Mouse (Mus musculus) retina, postnatal 1 day (tissue): ENCODE measurements around the gene Pik3cg.
A peak's percentile ranks its signal among the peaks of the same experiment; 100 is the strongest.

ENCODE experiments used
- DNase-seq: peaks from one replicate; pipeline ENCODE4 v3.0.0-alpha.2; 2012

Pik3cg gene

GRCm38 (mm10) chr12:32201070-32201585 is 7.3 kb downstream of the Pik3cg start:
- DNase-seq: no peak

- no peak for DNase-seq
These were observed 7.9 kb downstream of the Pik3cg start for GRCm38 (mm10) chr12:32200387-32201069.

GRCm38 (mm10) chr12:32199422-32199821 is 9.0 kb downstream of the Pik3cg start:
- no peak for DNase-seq

- no peak for DNase-seq
These were observed 10.4 kb downstream of the Pik3cg start for GRCm38 (mm10) chr12:32198025-32198424.

GRCm38 (mm10) chr12:32195000-32195399 is 13.5 kb downstream of the Pik3cg start:
- no peak for DNase-seq

- DNase-seq: no peak
These were observed 14.1 kb downstream of the Pik3cg start for GRCm38 (mm10) chr12:32194358-32194757.

- no peak for DNase-seq
These were observed 17.5 kb downstream of the Pik3cg start for GRCm38 (mm10) chr12:32190927-32191326.

- DNase-seq: no peak
These were observed 20.7 kb downstream of the Pik3cg start for GRCm38 (mm10) chr12:32187668-32188236.

- no peak for DNase-seq
These were observed 21.7 kb downstream of the Pik3cg start for GRCm38 (mm10) chr12:32186627-32187255.

- DNase-seq: no peak
These were observed 23.6 kb downstream of the Pik3cg start for GRCm38 (mm10) chr12:32184874-32185273.

- DNase-seq: no peak
These were observed 24.9 kb downstream of the Pik3cg start for GRCm38 (mm10) chr12:32183584-32183983.

- DNase-seq: no peak
These were observed 25.6 kb downstream of the Pik3cg start for GRCm38 (mm10) chr12:32182632-32183419.

- DNase-seq: no peak
These were observed 26.6 kb downstream of the Pik3cg start for GRCm38 (mm10) chr12:32181885-32182284.

GRCm38 (mm10) chr12:32174437-32174836 is 34.0 kb downstream of the Pik3cg start:
- DNase-seq: no peak

GRCm38 (mm10) chr12:32172826-32173225 is 35.6 kb downstream of the Pik3cg start:
- no peak for DNase-seq

- DNase-seq: peak; percentile 4
These were observed 39.3 kb downstream of the Pik3cg start for GRCm38 (mm10) chr12:32169164-32169563.

- no peak for DNase-seq
These were observed 39.7 kb downstream of the Pik3cg start for GRCm38 (mm10) chr12:32168751-32169150.

- DNase-seq: no peak
These were observed 44.8 kb downstream of the Pik3cg start for GRCm38 (mm10) chr12:32163706-32164105.

GRCm38 (mm10) chr12:32158757-32159156 is 49.7 kb downstream of the Pik3cg start:
- no peak for DNase-seq

GRCm38 (mm10) chr12:32146606-32147005 is 61.9 kb downstream of the Pik3cg start:
- no peak for DNase-seq

- no peak for DNase-seq
These were observed 62.8 kb downstream of the Pik3cg start for GRCm38 (mm10) chr12:32145651-32146050.

GRCm38 (mm10) chr12:32144513-32144912 is 63.9 kb downstream of the Pik3cg start:
- peak; percentile 80 for DNase-seq

GRCm38 (mm10) chr12:32143782-32144181 is 64.7 kb downstream of the Pik3cg start:
- no peak for DNase-seq
